Mouse (Mus musculus): ENCODE measurements around the gene A230050P20Rik. TPM values are rescaled to one million over a fixed set of nuclear protein-coding genes. Genes with fewer than 3 reads are reported as not detected.

A230050P20Rik gene
- polyA plus RNA-seq, 1 experiment = 82.8 TPM

GRCm38 (mm10) chr9:20837184-20837947, 31.1 kb upstream of the A230050P20Rik start:
- no peak overlapping the region for H3K27ac ChIP-seq (ENCODE audit: insufficient read depth, low read length)
- H3K4me3 ChIP-seq (ENCODE audit: extremely low read depth, insufficient read depth, insufficient read length) = no peak overlapping the region
- no peaks in the 10 kb centered on the region for H3K4me1 ChIP-seq (ENCODE audit: control insufficient read depth, insufficient read depth, insufficient read length)
- WGBS = 85% methylated on average over 9 of the region's 9 CpGs
- TF ChIP-seq POLR2A (IDR thresholded peaks at IDR 0.05; ENCODE audit: low read depth, low read length) (no peak), CTCF (IDR thresholded peaks at IDR 0.05; ENCODE audit: extremely low read depth, insufficient read depth, insufficient read length, insufficient replicate concordance) (no peak)
- H3K36me3 ChIP-seq (ENCODE audit: control insufficient read depth, insufficient read depth, low read length) = no peaks in the 10 kb centered on the region
- no peak for DNase-seq (ENCODE audit: low read depth in 1 of 2, low spot score in 2 of 2)
- H3K27me3 ChIP-seq (ENCODE audit: control insufficient read depth, insufficient read depth, low read length) = no peaks in the 10 kb centered on the region

GRCm38 (mm10) chr9:20838931-20839330, 29.5 kb upstream of the A230050P20Rik start:
- Histone ChIP-seq H3K27me3 (ENCODE audit: control insufficient read depth, insufficient read depth, low read length) (no peaks in the 10 kb centered on the region), H3K36me3 (ENCODE audit: control insufficient read depth, insufficient read depth, low read length) (no peaks in the 10 kb centered on the region), H3K27ac (ENCODE audit: insufficient read depth, low read length) (no peak overlapping the region), H3K4me1 (ENCODE audit: control insufficient read depth, insufficient read depth, insufficient read length) (no peaks in the 10 kb centered on the region), H3K4me3 (ENCODE audit: extremely low read depth, insufficient read depth, insufficient read length) (no peak overlapping the region)
- 66% methylated on average over 6 of the region's 6 CpGs for WGBS
- no peak for TF ChIP-seq CTCF (IDR thresholded peaks at IDR 0.05; ENCODE audit: extremely low read depth, insufficient read depth, insufficient read length, insufficient replicate concordance)
- TF ChIP-seq POLR2A (IDR thresholded peaks at IDR 0.05; ENCODE audit: low read depth, low read length) = no peak
- DNase-seq (ENCODE audit: low read depth in 1 of 2, low spot score in 2 of 2) = no peak

GRCm38 (mm10) chr9:20842211-20842610, 26.2 kb upstream of the A230050P20Rik start:
- Histone ChIP-seq H3K4me1 (ENCODE audit: control insufficient read depth, insufficient read depth, insufficient read length) (no peaks in the 10 kb centered on the region), H3K27me3 (ENCODE audit: control insufficient read depth, insufficient read depth, low read length) (no peaks in the 10 kb centered on the region), H3K4me3 (ENCODE audit: extremely low read depth, insufficient read depth, insufficient read length) (no peak overlapping the region), H3K36me3 (ENCODE audit: control insufficient read depth, insufficient read depth, low read length) (no peaks in the 10 kb centered on the region), H3K27ac (ENCODE audit: insufficient read depth, low read length) (no peak overlapping the region)
- no peak for TF ChIP-seq POLR2A (IDR thresholded peaks at IDR 0.05; ENCODE audit: low read depth, low read length)
- no peak for TF ChIP-seq CTCF (IDR thresholded peaks at IDR 0.05; ENCODE audit: extremely low read depth, insufficient read depth, insufficient read length, insufficient replicate concordance)
- no peak for DNase-seq (ENCODE audit: low read depth in 1 of 2, low spot score in 2 of 2)
- 27% methylated on average over 4 of the region's 4 CpGs for WGBS

GRCm38 (mm10) chr9:20842670-20843069, 25.8 kb upstream of the A230050P20Rik start:
- Histone ChIP-seq H3K4me3 (ENCODE audit: extremely low read depth, insufficient read depth, insufficient read length) (no peak overlapping the region), H3K27me3 (ENCODE audit: control insufficient read depth, insufficient read depth, low read length) (no peaks in the 10 kb centered on the region), H3K36me3 (ENCODE audit: control insufficient read depth, insufficient read depth, low read length) (no peaks in the 10 kb centered on the region), H3K4me1 (ENCODE audit: control insufficient read depth, insufficient read depth, insufficient read length) (no peaks in the 10 kb centered on the region), H3K27ac (ENCODE audit: insufficient read depth, low read length) (no peak overlapping the region)
- no peak for TF ChIP-seq POLR2A (IDR thresholded peaks at IDR 0.05; ENCODE audit: low read depth, low read length)
- no peak for TF ChIP-seq CTCF (IDR thresholded peaks at IDR 0.05; ENCODE audit: extremely low read depth, insufficient read depth, insufficient read length, insufficient replicate concordance)
- 47% methylated on average over 2 of the region's 2 CpGs for WGBS
- DNase-seq (ENCODE audit: low read depth in 1 of 2, low spot score in 2 of 2) = no peak

- TF ChIP-seq CTCF (IDR thresholded peaks at IDR 0.05; ENCODE audit: extremely low read depth, insufficient read depth, insufficient read length, insufficient replicate concordance) (no peak), POLR2A (IDR thresholded peaks at IDR 0.05; ENCODE audit: low read depth, low read length) (no peak)
- no peak for DNase-seq (ENCODE audit: low read depth in 1 of 2, low spot score in 2 of 2)
- Histone ChIP-seq H3K4me3 (ENCODE audit: extremely low read depth, insufficient read depth, insufficient read length) (no peak overlapping the region), H3K27ac (ENCODE audit: insufficient read depth, low read length) (no peak overlapping the region), H3K36me3 (ENCODE audit: control insufficient read depth, insufficient read depth, low read length) (no peaks in the 10 kb centered on the region), H3K4me1 (ENCODE audit: control insufficient read depth, insufficient read depth, insufficient read length) (no peaks in the 10 kb centered on the region), H3K27me3 (ENCODE audit: control insufficient read depth, insufficient read depth, low read length) (no peaks in the 10 kb centered on the region)
- 89% methylated on average over 2 of the region's 2 CpGs for WGBS
Observed at GRCm38 (mm10) chr9:20850179-20850578, 18.3 kb upstream of the A230050P20Rik start.

- Histone ChIP-seq H3K4me1 (ENCODE audit: control insufficient read depth, insufficient read depth, insufficient read length) (no peaks in the 10 kb centered on the region), H3K27me3 (ENCODE audit: control insufficient read depth, insufficient read depth, low read length) (no peaks in the 10 kb centered on the region), H3K36me3 (ENCODE audit: control insufficient read depth, insufficient read depth, low read length) (no peaks in the 10 kb centered on the region), H3K4me3 (ENCODE audit: extremely low read depth, insufficient read depth, insufficient read length) (no peak overlapping the region), H3K27ac (ENCODE audit: insufficient read depth, low read length) (no peak overlapping the region)
- WGBS = 5% methylated on average over 6 of the region's 6 CpGs
- TF ChIP-seq POLR2A (IDR thresholded peaks at IDR 0.05; ENCODE audit: low read depth, low read length) (no peak), CTCF (IDR thresholded peaks at IDR 0.05; ENCODE audit: extremely low read depth, insufficient read depth, insufficient read length, insufficient replicate concordance) (no peak)
- DNase-seq (ENCODE audit: low read depth in 1 of 2, low spot score in 2 of 2) = peak; percentile 55 to 59
Observed at GRCm38 (mm10) chr9:20857131-20857530, 11.3 kb upstream of the A230050P20Rik start.

- no peaks in the 10 kb centered on the region for H3K4me1 ChIP-seq (ENCODE audit: control insufficient read depth, insufficient read depth, insufficient read length)
- no peak overlapping the region for H3K4me3 ChIP-seq (ENCODE audit: extremely low read depth, insufficient read depth, insufficient read length)
- H3K27me3 ChIP-seq (ENCODE audit: control insufficient read depth, insufficient read depth, low read length) = no peaks in the 10 kb centered on the region
- TF ChIP-seq POLR2A (IDR thresholded peaks at IDR 0.05; ENCODE audit: low read depth, low read length) (no peak), CTCF (IDR thresholded peaks at IDR 0.05; ENCODE audit: extremely low read depth, insufficient read depth, insufficient read length, insufficient replicate concordance) (no peak)
- DNase-seq (ENCODE audit: low read depth in 1 of 2, low spot score in 2 of 2) = no peak
- H3K27ac ChIP-seq (ENCODE audit: insufficient read depth, low read length) = no peak overlapping the region
- 45% methylated on average over 6 of the region's 6 CpGs for WGBS
- no peaks in the 10 kb centered on the region for H3K36me3 ChIP-seq (ENCODE audit: control insufficient read depth, insufficient read depth, low read length)
Observed at GRCm38 (mm10) chr9:20859926-20860325, 8.5 kb upstream of the A230050P20Rik start.
